Mouse (Mus musculus): ENCODE results near the gene Akap8l.

- TF ChIP-seq GATA1 (IDR thresholded peaks at IDR 0.05; ENCODE audit: low read length) (no peak), TAL1 (IDR thresholded peaks at IDR 0.05; ENCODE audit: low read length) (no peak)
Measured at GRCm38 (mm10) chr17:32295901-32296300, 54.5 kb downstream of the Akap8l start.

All from erythroblast, embryonic 14.5 days (primary cell).